Mouse (Mus musculus): ENCODE data around the gene Smc3. TPM values are rescaled to one million over a fixed set of nuclear protein-coding genes. Genes with fewer than 3 reads are reported as not detected.

The Smc3 gene
- total RNA-seq, 2 experiments from 2014 or later: 22.8 to 23.7 TPM

GRCm38 (mm10) chr19:53679981-53680380 is 79.8 kb downstream of the Smc3 start:
- intact Hi-C loops (cut with DNase I): loop anchor here (2.0 kb wide), 1 partner anchor 33 kb away; no protein-coding TSS in a partner anchor

GRCm38 (mm10) chr19:53682427-53682826 is 82.2 kb downstream of the Smc3 start:
- intact Hi-C loops (cut with DNase I): no loop called here
- DNase-seq: no peak

More at GRCm38 (mm10) chr19:53679981-53680380, 79.8 kb downstream of the Smc3 start:
- DNase-seq: no peak

- intact Hi-C loops (cut with DNase I): no loop called here
- no peak for DNase-seq
Observed at GRCm38 (mm10) chr19:53687592-53687991, 87.4 kb downstream of the Smc3 start.

GRCm38 (mm10) chr19:53690816-53691215 is 90.6 kb downstream of the Smc3 start:
- DNase-seq: no peak
- intact Hi-C loops (cut with DNase I): no loop called here

GRCm38 (mm10) chr19:53694020-53694419 is 93.8 kb downstream of the Smc3 start:
- intact Hi-C loops (cut with DNase I): no loop called here
- no peak for DNase-seq

Other genes starting within 250 kb of the Smc3 start
- not detected for gene Gm10197, start 228.6 kb upstream of the Smc3 start, total RNA-seq (2021)
- gene Smndc1, start 209.8 kb upstream of the Smc3 start, total RNA-seq (2021): 10 to 100 TPM; 33.0 to 33.8 TPM
- gene Dusp5, start 71.3 kb upstream of the Smc3 start, total RNA-seq (2021): 10 to 100 TPM in 1 of 2 experiments, 1 to 10 TPM in 1; 4.1 to 12.8 TPM
- gene Nutf2-ps1, start 11.3 kb upstream of the Smc3 start, total RNA-seq (2021): 10 to 100 TPM; 68.3 to 78.2 TPM
- gene Rbm20, start 76.9 kb downstream of the Smc3 start, total RNA-seq (2021): 100 to 1,000 TPM; 216 to 224 TPM